11 mouse cellular contexts compared by ENCODE assay signal in the genomic region with DNA sequence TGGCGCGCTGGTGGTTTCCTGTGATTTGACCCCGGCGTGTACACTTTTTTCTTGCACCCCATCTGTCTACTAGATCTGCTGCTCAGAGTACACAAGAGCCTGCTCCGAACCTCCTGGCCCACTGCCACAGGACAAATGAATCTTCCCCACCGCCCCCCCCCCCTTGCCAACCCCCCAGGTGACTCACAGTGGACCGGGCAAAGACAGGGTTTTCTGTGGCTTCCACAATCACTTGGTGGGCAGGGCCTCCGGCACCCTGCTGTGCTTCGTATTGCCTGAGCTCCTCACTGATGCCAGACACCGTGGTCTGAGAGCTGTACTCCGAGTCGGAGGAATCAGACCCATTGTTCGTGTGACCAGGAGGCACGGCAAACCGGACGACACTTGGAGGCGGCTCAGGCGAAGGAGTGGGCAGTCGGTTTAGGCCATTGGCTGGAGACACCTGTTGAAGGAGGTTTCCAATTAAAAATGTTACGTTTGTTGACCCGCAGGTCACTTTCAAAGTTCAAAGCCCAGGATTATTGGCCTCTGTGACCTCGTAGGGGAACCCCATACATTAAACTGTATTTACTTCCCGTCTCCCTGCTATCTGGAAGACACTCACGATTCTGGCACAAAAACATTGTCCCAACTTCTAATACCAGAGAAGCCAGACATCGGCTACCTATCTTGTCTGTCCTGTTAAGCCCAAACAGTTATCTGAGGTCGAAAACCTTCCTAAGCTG. TPM values are rescaled to one million over a fixed set of nuclear protein-coding genes. Genes with fewer than 3 reads are reported as not detected.
A peak's percentile ranks its signal among the peaks of the same experiment; 100 is the strongest.
DNase-seq lines count a peak whose midpoint lies in the region; ATAC-seq lines count a peak whose summit lies in the region.
"Had no signal": no experiment of that assay in that cellular context is flagged by ENCODE, and none has a peak within 500 bp of the region (broad histone marks: within the 10 kb centered on the region; RNA-seq: fewer than 3 reads in every experiment).

No protein-coding gene starts in this region.

- peak overlapping the region; percentile 54 for H3K27ac ChIP-seq in embryonic facial prominence, embryonic 10.5 days (replicated peaks)
- H3K27ac ChIP-seq in neural tube, embryonic 13.5 days (replicated peaks), result 0 out of 2 replicates have a peak overlapping the region, but pooled peaks have one; percentile 23

- no peaks in the 10 kb centered on the region for H3K27me3 ChIP-seq in embryonic facial prominence, embryonic 10.5 days (replicated peaks; ENCODE audit: low read depth, poor library complexity, severe bottlenecking)
- no peaks in the 10 kb centered on the region for H3K27me3 ChIP-seq in neural tube, embryonic 13.5 days
- H3K27me3 ChIP-seq: Patski had no signal

- WGBS in embryonic facial prominence, embryonic 10.5 days, result 70% methylated on average over 26 of the region's 26 CpGs
- 44% methylated on average over 26 of the region's 26 CpGs for WGBS in neural tube, embryonic 13.5 days

- H3K9me3 ChIP-seq in embryonic facial prominence, embryonic 10.5 days, result no peaks in the 10 kb centered on the region
- H3K9me3 ChIP-seq in neural tube, embryonic 13.5 days, result no peaks in the 10 kb centered on the region

- peak; percentile 33 for ATAC-seq in neural tube, embryonic 13.5 days (ENCODE audit: low read depth)
- ATAC-seq: liver, postnatal 0 days; Patski had no signal

- no peak overlapping the region for H3K4me3 ChIP-seq in embryonic facial prominence, embryonic 10.5 days
- no peak overlapping the region for H3K4me3 ChIP-seq in neural tube, embryonic 13.5 days

- intact Hi-C loops in left cerebral cortex, postnatal 4 days (cut with DNase I), result no loop called here
- intact Hi-C loops in left cerebral cortex, postnatal 14 days (cut with DNase I), result no loop called here

- H3K9ac ChIP-seq in neural tube, embryonic 13.5 days, result no peak overlapping the region
- H3K9ac ChIP-seq: liver, postnatal 0 days had no signal

- peaks cover 100% of the 10 kb centered on the region for H3K36me3 ChIP-seq in embryonic facial prominence, embryonic 10.5 days (replicated peaks)
- H3K36me3 ChIP-seq in neural tube, embryonic 13.5 days, result peaks cover 96% of the 10 kb centered on the region

- DNase-seq in left cerebral cortex, postnatal 4 days, result peak; percentile 64
- no peak for DNase-seq in left cerebral cortex, postnatal 14 days (ENCODE audit: low spot score in 2 of 2)
- peak; percentile 64 for DNase-seq in adrenal gland, postnatal 25 days
- DNase-seq in embryonic facial prominence, embryonic 10.5 days (ENCODE audit: low spot score), result no peak
- DNase-seq in spleen, postnatal 10 days (ENCODE audit: low spot score in 2 of 2), result no peak
- DNase-seq in heart, postnatal 4 days, result no peak
- DNase-seq: gastrocnemius, postnatal 14 days; liver, postnatal 0 days; thymus, postnatal 4 days had no signal

- H3K4me1 ChIP-seq in embryonic facial prominence, embryonic 10.5 days, result peaks cover 54% of the 10 kb centered on the region
- H3K4me1 ChIP-seq in neural tube, embryonic 13.5 days (replicated peaks), result peaks cover 49% of the 10 kb centered on the region

- H3K4me2 ChIP-seq in neural tube, embryonic 13.5 days, result no peak overlapping the region

RNA-seq across cellular contexts. Expression of gene Fancc, which starts 16.5 kb away (rescaled TPM):
- total RNA-seq in left cerebral cortex, postnatal 4 days (2021), result 10 to 100 TPM; 10.8 to 11.3 TPM
- total RNA-seq in left cerebral cortex, postnatal 14 days (2021), result 1 to 10 TPM; 5.4 to 5.6 TPM
- 10.4 and 18.2 TPM in 2 replicates for total RNA-seq in adrenal gland, postnatal 25 days (2021)
- 22.9 and 25.3 TPM in 2 replicates for polyA plus RNA-seq in embryonic facial prominence, embryonic 10.5 days (2016; fragmentation: Nextera tagmentation; extraction: Ambion mirVana)
- 15.3 and 20.6 TPM in 2 replicates for polyA plus RNA-seq in neural tube, embryonic 13.5 days (2015; fragmentation: Nextera tagmentation; extraction: Ambion mirVana)
- total RNA-seq in heart, postnatal 4 days (2021), result 10 to 100 TPM in 1 of 2 experiments, 1 to 10 TPM in 1; 9.7 to 11.1 TPM

RNA-seq across cellular contexts. Expression of gene Ptch1, which starts 59.9 kb away (rescaled TPM):
- 10 to 100 TPM; 37.5 to 40.9 TPM for total RNA-seq in left cerebral cortex, postnatal 4 days (2021)
- total RNA-seq in left cerebral cortex, postnatal 14 days (2021), result 10 to 100 TPM; 44.6 to 45.2 TPM
- total RNA-seq in adrenal gland, postnatal 25 days (2021), result 33.9 and 53.6 TPM in 2 replicates
- 33.0 and 33.5 TPM in 2 replicates for polyA plus RNA-seq in embryonic facial prominence, embryonic 10.5 days (2016; fragmentation: Nextera tagmentation; extraction: Ambion mirVana)
- 19.2 and 22.1 TPM in 2 replicates for polyA plus RNA-seq in neural tube, embryonic 13.5 days (2015; fragmentation: Nextera tagmentation; extraction: Ambion mirVana)
- total RNA-seq in heart, postnatal 4 days (2021), result 10 to 100 TPM; 23.7 to 25.5 TPM

Comparison
In these comparisons a context has a peak if more than half of its experiments do, and no peak if none do; other contexts are left out.
1. DNase-seq: peak in left cerebral cortex, postnatal 4 days (single experiment) and adrenal gland, postnatal 25 days (single experiment); none in left cerebral cortex, postnatal 14 days (0 of 2), embryonic facial prominence, embryonic 10.5 days (single experiment), spleen, postnatal 10 days (0 of 2) and heart, postnatal 4 days (single experiment).